Mouse (Mus musculus) cortical plate, adult 2 months (tissue): Measurements from ENCODE around the gene Sephs1.

ENCODE experiments used
- CTCF ChIP-seq: fragments of 200-500 bp; IDR thresholded peaks from 2 replicates; pipeline ENCODE4 v1.5.1; 2011; ENCODE audit warnings: mild to moderate bottlenecking, control low read depth, low read length; ENCODE audit not compliant: insufficient read depth; ENCODE audit errors: extremely low read depth
- POLR2A ChIP-seq: fragments of 200-500 bp; IDR thresholded peaks from 2 replicates; pipeline ENCODE4 v1.6.1; 2011; ENCODE audit warnings: mild to moderate bottlenecking, low read length, control low read depth; ENCODE audit not compliant: insufficient read depth; ENCODE audit errors: extremely low read depth

DNA sequence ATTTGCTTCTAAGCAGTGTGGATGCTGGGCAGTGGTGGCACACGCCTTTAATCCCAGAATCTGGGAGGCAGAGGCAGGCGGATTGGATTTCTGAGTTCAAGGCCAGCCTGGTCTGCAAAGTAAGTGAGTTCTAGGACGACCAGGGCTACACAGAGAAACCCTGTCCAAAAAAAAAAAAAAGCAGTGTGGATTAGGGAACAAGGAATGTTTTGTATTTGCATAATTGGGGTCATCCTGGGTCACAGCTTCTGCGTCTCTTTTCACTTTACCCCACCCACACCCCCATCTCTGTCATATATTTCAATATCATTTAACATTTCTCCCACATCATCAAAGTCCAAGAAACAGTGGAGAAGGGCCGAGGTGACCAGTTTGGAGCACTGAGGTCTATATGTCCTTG is 39.7 kb downstream of the Sephs1 start:
- TF ChIP-seq CTCF (no peak), POLR2A (no peak)
